In genomic region chr16:65247475-65247874, GRCm38 (mm10) we compare ENCODE assay signal across 34 mouse cellular contexts.
DNase-seq lines count a peak whose midpoint lies in the region; ATAC-seq and TF ChIP-seq lines count a peak whose summit lies in the region.
"Had no signal": no experiment of that assay in that cellular context is flagged by ENCODE, and none has a peak within 500 bp of the region (broad histone marks: within the 10 kb centered on the region; RNA-seq: fewer than 3 reads in every experiment).

No protein-coding gene starts in this region.

- no peak for ATAC-seq in forebrain, embryonic 16.5 days
- ATAC-seq: forebrain, embryonic 13.5 days; forebrain, postnatal 0 days; hindbrain, postnatal 0 days; inflammation-experienced regulatory T-cells, adult 6 months; intestine, embryonic 16.5 days; Patski had no signal

- H3K27me3 ChIP-seq in hindbrain, embryonic 10.5 days (ENCODE audit: insufficient read depth, poor library complexity, severe bottlenecking), result no peaks in the 10 kb centered on the region
- no peaks in the 10 kb centered on the region for H3K27me3 ChIP-seq in forebrain, embryonic 16.5 days (replicated peaks; ENCODE audit: control insufficient read depth, insufficient read depth, low read length)
- H3K27me3 ChIP-seq: CH12.LX; embryonic facial prominence, embryonic 15.5 days; forebrain, embryonic 13.5 days; heart, embryonic 12.5 days; heart, embryonic 15.5 days; Patski had no signal

- 81% methylated on average over 3 of the region's 3 CpGs for WGBS in hindbrain, embryonic 10.5 days
- 80% methylated on average over 3 of the region's 3 CpGs for WGBS in forebrain, embryonic 16.5 days

- H3K9me3 ChIP-seq in hindbrain, embryonic 10.5 days, result peaks cover 10% of the 10 kb centered on the region
- H3K9me3 ChIP-seq in forebrain, embryonic 16.5 days (ENCODE audit: control insufficient read depth, low read length), result no peaks in the 10 kb centered on the region
- H3K9me3 ChIP-seq: embryonic facial prominence, embryonic 15.5 days; heart, embryonic 12.5 days; heart, embryonic 15.5 days had no signal

- H3K4me3 ChIP-seq in bone marrow macrophage, adult 2 months (ENCODE audit: insufficient read depth, low read length), result no peak overlapping the region
- H3K4me3 ChIP-seq in hindbrain, embryonic 10.5 days, result no peak overlapping the region
- H3K4me3 ChIP-seq in forebrain, embryonic 16.5 days (replicated peaks; ENCODE audit: low read length), result no peak overlapping the region
- H3K4me3 ChIP-seq: embryonic facial prominence, embryonic 15.5 days; erythroblast, embryonic 14.5 days; forebrain, embryonic 10.5 days; forebrain, embryonic 13.5 days; heart, embryonic 12.5 days; heart, embryonic 15.5 days had no signal

- DNase-seq in right cerebral cortex, adult 18-20 months, result peak; percentile 2
- DNase-seq in right cerebral cortex, postnatal 25 days, result no peak
- DNase-seq in fibroblast of lung, adult 2 months (ENCODE audit: low read depth), result peak; percentile 2
- no peak for DNase-seq in thymus, postnatal 4 days
- DNase-seq in hindbrain, embryonic 10.5 days (ENCODE audit: low spot score), result no peak
- DNase-seq: adrenal gland, postnatal 10 days; adrenal gland, postnatal 36 days; B cell, adult 2 months; cerebellum, adult 11-12 months; cerebellum, adult 8-10 months; cerebellum, postnatal 10 days; cerebellum, postnatal 36 days; embryo, embryonic 11 days; forebrain, postnatal 0 days; gastrocnemius, postnatal 14 days; heart, adult 11 months; heart, postnatal 10 days; heart, postnatal 36 days; kidney, adult 18-20 months had no signal

- peak overlapping the region; percentile 38 for H3K27ac ChIP-seq in bone marrow macrophage, adult 2 months (ENCODE audit: insufficient read depth, low read depth, low read length)
- H3K27ac ChIP-seq in hindbrain, embryonic 10.5 days, result no peak overlapping the region
- H3K27ac ChIP-seq in forebrain, embryonic 16.5 days (ENCODE audit: low read length), result no peak overlapping the region
- H3K27ac ChIP-seq: embryonic facial prominence, embryonic 15.5 days; forebrain, embryonic 10.5 days; forebrain, embryonic 13.5 days; heart, embryonic 15.5 days; hindbrain, embryonic 14.5 days; hindbrain, postnatal 0 days had no signal

- no peak overlapping the region for H3K4me2 ChIP-seq in forebrain, embryonic 16.5 days (ENCODE audit: low read length)
- H3K4me2 ChIP-seq: embryonic facial prominence, embryonic 15.5 days; forebrain, embryonic 13.5 days; heart, embryonic 12.5 days; heart, embryonic 15.5 days; hindbrain, embryonic 14.5 days had no signal

- no peak for TF ChIP-seq CTCF in bone marrow macrophage, adult 2 months (IDR thresholded peaks at IDR 0.05; ENCODE audit: low read depth, low read length)

- TF ChIP-seq POLR2A in bone marrow macrophage, adult 2 months (IDR thresholded peaks at IDR 0.05; ENCODE audit: borderline replicate concordance, low read depth, low read length), result no peak

- no peak overlapping the region for H3K9ac ChIP-seq in forebrain, embryonic 16.5 days (replicated peaks; ENCODE audit: low read depth, low read length)
- H3K9ac ChIP-seq: embryonic facial prominence, embryonic 15.5 days; forebrain, embryonic 13.5 days; forebrain, postnatal 0 days; heart, embryonic 12.5 days; heart, embryonic 15.5 days; hindbrain, embryonic 14.5 days had no signal

- no peaks in the 10 kb centered on the region for H3K36me3 ChIP-seq in hindbrain, embryonic 10.5 days
- no peaks in the 10 kb centered on the region for H3K36me3 ChIP-seq in forebrain, embryonic 16.5 days (ENCODE audit: control insufficient read depth, insufficient read depth)
- H3K36me3 ChIP-seq: embryonic facial prominence, embryonic 15.5 days; forebrain, embryonic 10.5 days; G1E; heart, embryonic 12.5 days; heart, embryonic 15.5 days had no signal

- peaks cover 4% of the 10 kb centered on the region; the same call in 1 of the 2 replicates for H3K4me1 ChIP-seq in bone marrow macrophage, adult 2 months (ENCODE audit: control insufficient read depth, insufficient read depth, low read length)
- no peaks in the 10 kb centered on the region for H3K4me1 ChIP-seq in hindbrain, embryonic 10.5 days (replicated peaks)
- no peaks in the 10 kb centered on the region for H3K4me1 ChIP-seq in forebrain, embryonic 16.5 days (replicated peaks; ENCODE audit: control insufficient read depth, insufficient read depth, low read length)
- H3K4me1 ChIP-seq: embryonic facial prominence, embryonic 15.5 days; forebrain, embryonic 10.5 days; forebrain, embryonic 13.5 days; heart, embryonic 12.5 days; heart, embryonic 15.5 days had no signal

Comparison
In these comparisons a context has a peak if more than half of its experiments do, and no peak if none do; other contexts are left out.
1. DNase-seq: peak in right cerebral cortex, adult 18-20 months (single experiment) and fibroblast of lung, adult 2 months (single experiment); none in right cerebral cortex, postnatal 25 days (single experiment), thymus, postnatal 4 days (single experiment) and hindbrain, embryonic 10.5 days (single experiment).